Mouse (Mus musculus) liver, embryonic 15.5 days (tissue): ENCODE measurements around the gene Rdh5. TPM values are rescaled to one million over a fixed set of nuclear protein-coding genes. Genes with fewer than 3 reads are reported as not detected.

Experiments
- ATAC-seq: fragments of 200-750 bp; cut with Nextera tagmentation; 2 replicates; pipeline ENCODE4 v1.8.0; 2017; ENCODE audit warnings: moderate number of reproducible peaks, mild to moderate bottlenecking, moderate library complexity; ENCODE audit not compliant: insufficient read depth
- H3K27ac ChIP-seq: fragments of 300-500 bp; sonication (generic); replicated peaks from 2 replicates; pipeline ENCODE4 v1.5.1; 2015; ENCODE audit warnings: mild to moderate bottlenecking, inconsistent platforms
- H3K27me3 ChIP-seq: fragments of 300-500 bp; sonication (generic); 2 replicates; pipeline ENCODE4 v1.6.1; 2015; ENCODE audit warnings: mild to moderate bottlenecking, inconsistent platforms
- H3K36me3 ChIP-seq: fragments of 300-500 bp; sonication (generic); replicated peaks from 2 replicates; pipeline ENCODE4 v1.6.1; 2015; ENCODE audit warnings: moderate library complexity, mild to moderate bottlenecking, inconsistent platforms
- H3K4me1 ChIP-seq: fragments of 300-500 bp; sonication (generic); replicated peaks from 2 replicates; pipeline ENCODE4 v1.6.1; 2015; ENCODE audit warnings: inconsistent platforms
- H3K4me2 ChIP-seq: fragments of 300-500 bp; sonication (generic); 2 replicates; pipeline ENCODE4 v1.6.1; 2015; ENCODE audit warnings: moderate library complexity, mild to moderate bottlenecking, inconsistent platforms
- H3K4me3 ChIP-seq: fragments of 300-500 bp; sonication (generic); replicated peaks from 2 replicates; pipeline ENCODE4 v1.5.1; 2015; ENCODE audit warnings: mild to moderate bottlenecking, inconsistent platforms
- H3K9ac ChIP-seq: fragments of 300-500 bp; sonication (generic); 2 replicates; pipeline ENCODE4 v1.6.1; 2015; ENCODE audit warnings: moderate library complexity, mild to moderate bottlenecking, inconsistent platforms
- H3K9me3 ChIP-seq: fragments of 300-500 bp; sonication (generic); replicated peaks from 2 replicates; pipeline ENCODE4 v1.6.1; 2016; ENCODE audit warnings: inconsistent platforms
- WGBS: fragments of 180-500 bp; shearing (Covaris S2); methylation state at CpG from one replicate; pipeline ENCODE4 v1.1.7; 2015; ENCODE audit warnings: mixed read lengths; ENCODE audit not compliant: insufficient replicate concordance; 5-methylcytosine and 5-hydroxymethylcytosine counted together
- polyA plus RNA-seq: library from polyadenylated mRNA; unstranded; fragments of >200 nt; fragmentation: Nextera tagmentation; extraction: Ambion mirVana; gene quantifications from 2 replicates; pipeline ENCODE4 v1.2.1, GENCODE M21; 2015

The Rdh5 gene
- polyA plus RNA-seq, 1 experiment from 2014 or later, result 18.4 TPM

DNA sequence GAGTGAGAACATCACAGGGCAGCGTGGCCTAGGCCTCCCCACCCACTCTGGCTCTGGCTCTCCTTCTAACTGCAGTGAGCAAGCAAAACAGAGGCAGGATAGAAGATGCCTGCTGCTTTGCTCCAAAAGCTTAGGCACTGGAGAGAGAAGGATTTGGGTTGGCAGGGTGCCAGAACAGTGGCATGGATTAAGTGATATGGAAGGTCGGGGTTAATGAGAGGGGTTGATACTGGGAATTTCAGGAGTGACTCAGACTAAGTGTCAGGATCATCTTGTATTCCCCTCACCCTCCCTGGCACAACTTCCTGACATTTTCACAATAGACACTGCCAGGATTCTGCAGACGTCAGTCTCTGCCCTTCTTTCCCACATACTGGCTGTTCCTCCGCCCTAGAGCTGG lies 5.7 kb upstream of the Rdh5 start:
- peaks cover 8% of the 10 kb centered on the region for H3K4me1 ChIP-seq
- H3K27ac ChIP-seq, result no peak overlapping the region
- ATAC-seq, result no peak
- H3K9me3 ChIP-seq, result no peaks in the 10 kb centered on the region
- H3K4me3 ChIP-seq, result no peak overlapping the region
- no peak overlapping the region for H3K9ac ChIP-seq
- H3K4me2 ChIP-seq, result no peak overlapping the region
- H3K27me3 ChIP-seq, result peaks cover 72% of the 10 kb centered on the region
- H3K36me3 ChIP-seq, result no peaks in the 10 kb centered on the region
- WGBS, result 30% methylated on average over 4 of the region's 4 CpGs

- Histone ChIP-seq H3K4me2 (peak within 1 kb of the TSS; percentile 87), H3K9ac (peak within 1 kb of the TSS; percentile 86), H3K27me3 (peaks cover 31% of the 10 kb centered on the region), H3K36me3 (no peaks in the 10 kb centered on the region), H3K9me3 (no peaks in the 10 kb centered on the region), H3K4me1 (peaks cover 48% of the 10 kb centered on the region), H3K4me3 (peak within 1 kb of the TSS; percentile 96), H3K27ac (peak within 1 kb of the TSS; percentile 91)
- no peak for ATAC-seq
- WGBS, result 50% methylated on average over 9 of the region's 9 CpGs
These were observed 1.2 kb upstream of the Rdh5 start, which contains the start of gene Bloc1s1 for GRCm38 (mm10) chr10:128923935-128924334. TSS of gene Bloc1s1 (minus strand) at chr10:128924035.

GRCm38 (mm10) chr10:128923013-128923691 lies 464 bp upstream of the Rdh5 start:
- WGBS, result under 1% methylated on average over 42 of the region's 42 CpGs
- peak overlapping the region; percentile 87 for H3K4me2 ChIP-seq
- peak overlapping the region; percentile 86 for H3K9ac ChIP-seq
- peak overlapping the region; percentile 96 for H3K4me3 ChIP-seq
- ATAC-seq, result peak; percentile 95
- H3K36me3 ChIP-seq, result no peaks in the 10 kb centered on the region
- H3K27ac ChIP-seq, result peak overlapping the region; percentile 91
- H3K9me3 ChIP-seq, result no peaks in the 10 kb centered on the region
- peaks cover 24% of the 10 kb centered on the region for H3K27me3 ChIP-seq
- peaks cover 49% of the 10 kb centered on the region for H3K4me1 ChIP-seq

DNA sequence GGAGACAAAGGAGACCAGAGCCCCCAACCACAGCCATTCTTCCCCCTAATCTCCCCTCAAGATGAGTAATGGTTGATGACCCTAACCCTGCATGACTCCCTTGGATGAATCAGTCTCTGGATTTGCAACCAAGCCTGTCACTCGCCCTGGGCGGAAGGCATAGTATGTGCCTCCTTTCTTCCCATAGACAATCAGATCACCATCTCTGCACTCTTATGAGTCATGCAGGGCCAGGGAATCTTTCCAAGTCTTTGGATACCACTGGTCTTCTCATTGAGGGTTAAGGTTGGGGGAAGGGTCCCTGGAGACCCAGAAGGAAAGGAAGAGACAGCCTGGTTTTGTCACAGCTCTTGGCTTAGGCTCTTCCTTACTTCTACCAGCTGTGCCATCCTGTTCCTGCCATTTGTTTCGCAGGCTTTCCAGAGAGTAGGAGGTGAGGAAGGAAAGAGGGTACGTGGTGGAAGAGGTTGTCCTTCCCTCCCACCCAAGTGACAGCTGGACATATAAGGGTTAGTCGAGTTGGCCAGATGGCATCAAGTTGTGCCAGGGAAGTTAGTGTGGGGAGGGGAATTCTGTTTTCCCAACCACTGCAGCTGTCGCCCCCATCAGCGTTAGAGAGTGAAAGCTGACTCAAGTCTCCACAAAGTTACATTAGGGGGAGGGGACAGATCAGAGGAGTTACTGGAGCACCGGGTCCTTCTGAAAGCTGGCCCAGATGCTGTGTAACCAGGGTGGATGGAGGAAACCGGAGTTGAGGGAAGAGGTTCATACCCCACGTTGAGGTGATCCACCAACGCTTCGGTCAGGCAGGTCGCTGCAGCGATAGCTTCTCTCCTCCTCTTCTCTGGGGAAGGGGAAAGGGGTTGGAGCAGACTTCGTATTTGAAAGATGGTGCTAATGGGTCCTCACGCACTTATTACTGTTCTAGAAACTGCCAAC lies 536 bp downstream of the Rdh5 start:
- Histone ChIP-seq H3K4me3 (peak overlapping the region; percentile 96), H3K27ac (0 out of 2 replicates have a peak overlapping the region, but pooled peaks have one; percentile 45), H3K9ac (peak overlapping the region; percentile 86; the same call in 1 of the 2 replicates), H3K4me1 (peaks cover 54% of the 10 kb centered on the region), H3K36me3 (no peaks in the 10 kb centered on the region), H3K27me3 (peaks cover 14% of the 10 kb centered on the region; the same call in 1 of the 2 replicates), H3K9me3 (no peaks in the 10 kb centered on the region), H3K4me2 (peak overlapping the region; percentile 87)
- WGBS, result 68% methylated on average over 16 of the region's 16 CpGs
- ATAC-seq, result no peak

GRCm38 (mm10) chr10:128921251-128921650 lies 1.4 kb downstream of the Rdh5 start:
- Histone ChIP-seq H3K27ac (no peak overlapping the region), H3K9me3 (no peaks in the 10 kb centered on the region), H3K4me1 (peaks cover 54% of the 10 kb centered on the region), H3K4me3 (no peak overlapping the region), H3K4me2 (no peak overlapping the region), H3K27me3 (peaks cover 8% of the 10 kb centered on the region; the same call in 1 of the 2 replicates), H3K36me3 (peaks cover 6% of the 10 kb centered on the region), H3K9ac (no peak overlapping the region)
- ATAC-seq, result no peak
- WGBS, result 56% methylated on average over 1 of the region's 1 CpGs

GRCm38 (mm10) chr10:128920736-128921161 lies 1.9 kb downstream of the Rdh5 start:
- Histone ChIP-seq H3K9me3 (no peaks in the 10 kb centered on the region), H3K4me1 (peaks cover 54% of the 10 kb centered on the region), H3K27ac (no peak overlapping the region), H3K36me3 (peaks cover 7% of the 10 kb centered on the region), H3K4me2 (no peak overlapping the region), H3K27me3 (peaks cover 8% of the 10 kb centered on the region; the same call in 1 of the 2 replicates), H3K4me3 (no peak overlapping the region), H3K9ac (no peak overlapping the region)
- 51% methylated on average over 3 of the region's 3 CpGs for WGBS
- ATAC-seq, result no peak

- Histone ChIP-seq H3K4me2 (no peak overlapping the region), H3K9me3 (no peaks in the 10 kb centered on the region), H3K27ac (no peak overlapping the region), H3K9ac (no peak overlapping the region), H3K4me3 (no peak overlapping the region), H3K27me3 (peaks cover 8% of the 10 kb centered on the region; the same call in 1 of the 2 replicates), H3K4me1 (peaks cover 54% of the 10 kb centered on the region), H3K36me3 (peaks cover 10% of the 10 kb centered on the region)
- ATAC-seq, result no peak
- 74% methylated on average over 7 of the region's 7 CpGs for WGBS
These were observed 2.7 kb downstream of the Rdh5 start for GRCm38 (mm10) chr10:128919966-128920365.

DNA sequence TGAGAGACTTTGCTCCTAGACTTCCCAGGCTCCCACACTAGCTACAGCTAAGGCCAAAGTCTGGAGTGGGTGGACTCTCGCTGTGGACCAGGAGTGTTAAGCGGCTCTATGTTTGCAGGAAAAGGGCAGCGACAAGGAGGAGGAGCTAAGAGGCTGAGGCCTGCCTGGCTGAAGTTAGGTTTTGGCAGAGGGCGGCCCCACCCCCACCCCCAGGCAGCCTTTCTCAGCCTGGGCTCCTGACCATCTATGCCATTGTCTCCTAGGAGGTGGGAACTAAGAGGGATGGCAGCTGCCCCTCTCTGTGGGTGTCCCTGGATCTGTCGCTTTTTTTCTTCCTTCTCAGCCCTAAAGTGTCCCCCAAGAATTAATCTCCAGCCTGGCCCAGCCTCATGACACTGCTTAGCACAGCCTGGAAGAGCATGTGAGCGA lies 3.5 kb downstream of the Rdh5 start:
- H3K27ac ChIP-seq, result peak overlapping the region; percentile 59
- no peak overlapping the region for H3K9ac ChIP-seq
- peaks cover 54% of the 10 kb centered on the region for H3K4me1 ChIP-seq
- peak; percentile 16 for ATAC-seq
- peaks cover 12% of the 10 kb centered on the region for H3K36me3 ChIP-seq
- no peak overlapping the region for H3K4me2 ChIP-seq
- no peaks in the 10 kb centered on the region for H3K9me3 ChIP-seq
- 0 out of 2 replicates have a peak, but pooled peaks cover 7% of the 10 kb centered on the region for H3K27me3 ChIP-seq
- H3K4me3 ChIP-seq, result no peak overlapping the region
- 46% methylated on average over 6 of the region's 6 CpGs for WGBS

- Histone ChIP-seq H3K9me3 (no peaks in the 10 kb centered on the region), H3K27me3 (no peaks in the 10 kb centered on the region), H3K4me1 (peaks cover 46% of the 10 kb centered on the region), H3K27ac (no peak overlapping the region), H3K4me3 (no peak overlapping the region), H3K9ac (no peak overlapping the region), H3K4me2 (peak overlapping the region; percentile 28), H3K36me3 (peaks cover 15% of the 10 kb centered on the region)
- 62% methylated on average over 7 of the region's 7 CpGs for WGBS
- no peak for ATAC-seq
These were observed 4.4 kb downstream of the Rdh5 start for GRCm38 (mm10) chr10:128918246-128918645.

- H3K4me2 ChIP-seq, result no peak overlapping the region
- no peak for ATAC-seq
- peaks cover 15% of the 10 kb centered on the region for H3K36me3 ChIP-seq
- no peak overlapping the region for H3K27ac ChIP-seq
- no peaks in the 10 kb centered on the region for H3K9me3 ChIP-seq
- H3K4me3 ChIP-seq, result no peak overlapping the region
- peaks cover 37% of the 10 kb centered on the region for H3K4me1 ChIP-seq
- H3K27me3 ChIP-seq, result peaks cover 7% of the 10 kb centered on the region; the same call in 1 of the 2 replicates
- H3K9ac ChIP-seq, result no peak overlapping the region
- WGBS, result 72% methylated on average over 6 of the region's 6 CpGs
These were observed 5.3 kb downstream of the Rdh5 start for GRCm38 (mm10) chr10:128917400-128917799.

DNA sequence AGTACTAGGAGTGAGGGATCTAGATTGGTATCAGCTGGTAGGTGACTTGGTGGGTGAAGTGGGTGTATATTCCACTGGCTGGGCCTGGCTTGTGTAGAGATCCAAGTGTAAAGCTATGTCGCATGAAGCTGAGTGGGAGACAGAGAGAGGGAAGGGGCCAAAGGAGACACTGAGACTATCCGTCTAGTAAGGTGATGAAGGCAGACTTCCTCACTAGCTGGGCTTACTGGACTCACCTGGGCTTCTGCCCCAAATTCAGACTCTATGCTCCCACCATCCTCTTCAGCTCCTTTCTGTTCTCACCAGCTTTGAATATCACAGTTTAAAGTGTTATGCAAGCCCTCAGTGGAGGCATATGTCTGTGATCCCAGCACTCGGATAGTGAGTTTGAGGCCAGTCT lies 6.0 kb downstream of the Rdh5 start:
- peaks cover 14% of the 10 kb centered on the region; the same call in 1 of the 2 replicates for H3K27me3 ChIP-seq
- no peak overlapping the region for H3K27ac ChIP-seq
- no peak overlapping the region for H3K9ac ChIP-seq
- H3K4me2 ChIP-seq, result no peak overlapping the region
- no peak overlapping the region for H3K4me3 ChIP-seq
- H3K9me3 ChIP-seq, result no peaks in the 10 kb centered on the region
- WGBS, result 74% methylated on average over 3 of the region's 3 CpGs
- H3K4me1 ChIP-seq, result peaks cover 30% of the 10 kb centered on the region
- no peak for ATAC-seq
- H3K36me3 ChIP-seq, result peaks cover 15% of the 10 kb centered on the region
